Mouse (Mus musculus) layer of hippocampus, adult 2 months (tissue): ENCODE results near the gene Gclc. TPM values are rescaled to one million over a fixed set of nuclear protein-coding genes. Genes with fewer than 3 reads are reported as not detected.

Experiments
- DNase-seq, 2 experiments: peaks; one replicate each; pipeline ENCODE4 v3.0.0; 2022; ENCODE audit warnings: low spot score in 2 of 2
- H3K27ac ChIP-seq: fragments of 200-600 bp; 2 replicates; pipeline ENCODE4 v1.8.1; 2022
- H3K4me3 ChIP-seq: fragments of 200-600 bp; 2 replicates; pipeline ENCODE4 v1.8.1; 2022; ENCODE audit warnings: mild to moderate bottlenecking
- CTCF ChIP-seq: fragments of 200-600 bp; conservative IDR thresholded peaks from 2 replicates; pipeline ENCODE4 v1.8.1; 2022; ENCODE audit warnings: antibody characterized with exemption, mild to moderate bottlenecking, moderate library complexity
- long read RNA-seq, 2 experiments: library from polyadenylated mRNA; stranded (forward); transcript quantifications; one replicate each; pipeline ENCODE4 v2.0.0; 2021; ENCODE audit warnings: borderline mapping rate in 2 of 2
- total RNA-seq, 2 experiments: library from RNA; stranded (reverse); gene quantifications; 2 replicates each; pipeline ENCODE4 v1.2.3; 2021

Gene Gclc
- total RNA-seq = 10 to 100 TPM; 45.3 to 46.2 TPM
- long read RNA-seq, experiment 1, transcript Gclc-201 (16 exons, 3,423 nt) = major isoform, 59 of 76 reads
- long read RNA-seq, experiment 1, partial matches to known transcripts = 2 of 76 reads
- long read RNA-seq, experiment 1, other reads (novel, unspliced or antisense) = 15 of 76 reads
- long read RNA-seq, experiment 2, transcript Gclc-201 (16 exons, 3,423 nt) = major isoform, 90 of 114 reads
- long read RNA-seq, experiment 2, partial matches to known transcripts = 4 of 114 reads
- long read RNA-seq, experiment 2, other reads (novel, unspliced or antisense) = 20 of 114 reads

DNA sequence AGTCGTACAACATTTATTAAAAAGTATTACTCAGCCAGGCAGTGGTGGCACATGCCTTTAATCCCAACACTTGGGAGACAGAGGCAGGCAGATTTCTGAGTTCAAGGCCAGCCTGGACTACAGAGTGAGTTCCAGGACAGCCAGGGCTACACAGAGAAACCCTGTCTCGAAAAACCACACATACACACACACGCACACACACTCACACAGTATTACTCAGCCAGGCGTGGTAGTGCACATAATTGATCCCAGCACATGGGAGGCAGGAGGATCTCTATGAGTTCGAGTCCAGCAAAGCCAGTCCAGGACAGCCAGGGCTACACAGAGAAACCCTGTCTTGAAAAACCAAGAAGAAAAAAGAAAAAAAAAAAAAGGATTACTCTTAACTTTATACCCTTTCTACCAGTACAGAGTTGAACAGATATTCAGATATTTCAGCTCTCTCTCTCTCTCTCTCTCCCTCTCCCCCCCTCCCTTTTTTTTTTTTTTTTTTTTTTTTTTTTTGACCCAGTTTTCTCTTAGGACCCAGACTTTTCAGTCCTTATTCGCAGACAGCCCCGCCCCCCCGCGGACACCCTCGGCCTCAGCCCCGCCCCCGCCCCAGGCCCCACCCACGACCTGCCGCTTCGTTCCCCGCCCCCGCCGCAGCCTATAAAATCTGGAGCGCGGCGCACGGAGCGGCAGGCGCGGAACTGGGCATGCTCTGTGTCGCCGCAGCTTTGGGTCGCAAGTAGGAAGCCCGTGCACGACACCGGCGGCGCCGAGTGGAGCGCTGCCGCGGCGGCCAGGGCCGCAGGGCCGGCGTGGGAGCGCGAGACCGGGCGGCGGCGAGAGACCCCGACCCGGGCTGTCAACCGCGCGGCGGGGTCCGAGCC, at the start of gene Gclc:
Gene Gclc, plus strand, starts transcription at position 683 of the 875 bp plus-strand sequence.
- Histone ChIP-seq H3K27ac (peak within 1 kb of the TSS; percentile 88), H3K4me3 (peak within 1 kb of the TSS; percentile 60)
- no peak for TF ChIP-seq CTCF
- peak; percentile 88 to 90 for DNase-seq

DNA sequence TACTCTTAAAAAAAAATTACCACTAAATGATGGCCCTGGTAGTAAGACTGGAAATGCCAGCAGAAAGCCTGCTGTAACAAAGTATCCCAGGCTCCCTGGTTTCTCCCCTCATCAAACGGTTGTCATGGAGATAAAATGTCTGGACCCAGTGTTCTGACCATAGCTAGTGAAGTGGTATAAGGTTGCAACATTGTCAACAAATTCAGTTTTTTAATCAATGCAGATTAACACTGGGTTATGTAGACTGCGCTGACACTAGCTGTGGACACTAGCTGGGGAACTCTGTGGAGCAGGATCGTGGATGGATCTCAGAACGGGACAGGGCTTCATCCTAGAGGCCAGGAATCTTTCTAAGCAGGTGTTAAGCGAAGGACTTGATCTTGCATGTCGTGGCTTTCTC, 47.8 kb upstream of the Gclc start:
- Histone ChIP-seq H3K4me3 (no peak overlapping the region), H3K27ac (no peak overlapping the region)
- no peak for TF ChIP-seq CTCF
- DNase-seq = no peak

- no peak for DNase-seq
- no peak for TF ChIP-seq CTCF
- Histone ChIP-seq H3K4me3 (no peak overlapping the region), H3K27ac (no peak overlapping the region)
These were observed 46.7 kb upstream of the Gclc start for GRCm38 (mm10) chr9:77707433-77708139.

GRCm38 (mm10) chr9:77708950-77709349, 45.4 kb upstream of the Gclc start:
- DNase-seq = no peak
- no peak overlapping the region for H3K4me3 ChIP-seq

GRCm38 (mm10) chr9:77711021-77711569, 43.2 kb upstream of the Gclc start:
- no peak overlapping the region for H3K27ac ChIP-seq
- TF ChIP-seq CTCF = no peak
- no peak overlapping the region for H3K4me3 ChIP-seq
- no peak for DNase-seq

More at GRCm38 (mm10) chr9:77708950-77709349, 45.4 kb upstream of the Gclc start:
- no peak overlapping the region for H3K27ac ChIP-seq
- no peak for TF ChIP-seq CTCF

DNA sequence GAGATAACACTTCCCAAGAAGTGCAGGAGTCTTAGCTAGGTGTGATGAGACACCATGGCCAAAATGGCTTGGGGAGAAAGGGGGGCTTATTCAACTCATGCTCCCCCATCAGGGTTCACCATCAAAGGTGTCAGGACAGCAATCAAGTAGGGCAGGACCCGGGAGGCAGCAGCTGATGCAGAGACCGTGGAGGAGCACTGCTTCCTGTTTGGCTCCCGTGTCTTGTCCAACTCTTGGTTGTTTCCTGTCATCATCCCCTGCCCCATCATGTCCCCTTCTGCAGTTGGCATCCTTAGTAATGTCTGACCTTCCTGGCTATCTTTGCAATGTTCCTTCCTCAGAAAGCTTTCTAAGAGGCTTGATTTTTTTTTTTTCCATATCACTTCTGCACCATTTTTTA, 41.5 kb upstream of the Gclc start:
- TF ChIP-seq CTCF = no peak
- Histone ChIP-seq H3K27ac (no peak overlapping the region), H3K4me3 (no peak overlapping the region)
- no peak for DNase-seq

DNA sequence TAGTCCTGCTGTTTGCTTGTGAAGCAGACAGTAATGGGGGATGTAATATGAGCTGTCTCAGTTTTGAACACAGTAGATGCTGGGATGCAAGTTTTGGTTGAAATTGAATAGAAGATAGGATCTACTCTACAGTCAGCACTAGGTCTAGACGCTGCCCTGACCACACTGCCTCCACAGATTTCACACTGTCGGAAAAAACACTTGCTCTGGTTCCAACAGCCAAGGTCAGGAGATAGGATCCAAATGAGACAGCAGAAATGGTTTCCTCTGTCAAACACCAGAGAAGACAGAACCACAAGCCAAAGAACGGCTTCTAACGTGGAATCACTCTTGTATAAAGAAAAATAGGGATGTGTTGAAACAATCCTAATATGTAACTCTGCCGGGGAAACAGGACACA, 41.0 kb upstream of the Gclc start:
- DNase-seq = no peak
- no peak for TF ChIP-seq CTCF
- Histone ChIP-seq H3K27ac (no peak overlapping the region), H3K4me3 (no peak overlapping the region)

GRCm38 (mm10) chr9:77715262-77715661, 39.1 kb upstream of the Gclc start:
- DNase-seq = no peak
- Histone ChIP-seq H3K27ac (no peak overlapping the region), H3K4me3 (no peak overlapping the region)
- no peak for TF ChIP-seq CTCF

DNA sequence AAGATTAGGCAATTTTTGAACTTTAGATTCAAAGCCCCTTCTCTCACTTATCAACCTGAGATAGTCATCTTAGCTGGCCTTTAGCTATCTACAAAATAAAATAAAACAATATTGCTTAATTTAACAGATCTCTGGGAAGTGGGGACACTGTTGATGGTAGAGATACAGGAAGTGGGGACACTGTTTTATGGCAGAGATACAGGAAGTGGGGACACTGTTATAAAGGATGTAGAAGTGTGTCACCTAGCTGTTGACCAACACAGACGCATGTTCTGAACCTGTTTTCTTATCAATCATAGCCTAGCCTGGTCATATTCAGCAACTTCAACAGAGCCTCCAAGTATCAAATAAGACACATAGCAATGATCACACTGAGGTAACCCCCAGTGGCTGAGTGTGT, 38.3 kb upstream of the Gclc start:
- Histone ChIP-seq H3K27ac (no peak overlapping the region), H3K4me3 (no peak overlapping the region)
- no peak for TF ChIP-seq CTCF
- no peak for DNase-seq

DNA sequence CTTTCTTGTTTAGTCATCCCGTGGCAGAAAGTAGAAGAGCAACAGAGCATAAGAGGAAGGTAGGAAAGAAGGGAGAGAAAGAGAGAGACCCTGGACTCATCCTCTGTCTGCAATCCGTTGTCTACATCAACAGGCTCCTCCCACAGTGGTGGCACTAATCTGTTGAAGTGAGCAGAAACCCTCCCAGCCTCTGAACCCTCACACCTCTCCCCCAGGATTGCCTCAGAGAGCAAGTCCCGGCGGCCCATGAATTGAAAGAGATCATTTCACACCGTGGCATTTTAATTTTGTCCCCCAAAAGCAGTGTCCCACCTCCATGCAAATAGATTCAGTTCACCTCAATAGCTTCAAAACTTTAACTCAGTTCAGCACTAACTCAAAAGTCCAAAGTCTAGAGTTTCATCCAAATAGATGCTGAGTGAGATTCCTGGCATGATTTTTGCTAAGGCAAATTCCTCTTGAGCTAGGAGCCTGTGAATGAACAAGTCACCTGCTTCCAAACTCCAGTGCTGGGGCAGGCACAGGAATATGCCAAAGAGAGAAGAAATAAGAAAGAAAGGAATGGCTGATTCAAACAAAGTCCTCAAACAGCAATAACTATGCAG, 36.4 kb upstream of the Gclc start:
- no peak overlapping the region for H3K4me3 ChIP-seq
- DNase-seq = no peak
- H3K27ac ChIP-seq = no peak overlapping the region
- no peak for TF ChIP-seq CTCF

GRCm38 (mm10) chr9:77718816-77719411, 35.4 kb upstream of the Gclc start:
- H3K4me3 ChIP-seq = no peak overlapping the region
- H3K27ac ChIP-seq = no peak overlapping the region
- no peak for TF ChIP-seq CTCF
- no peak for DNase-seq

- DNase-seq = no peak
- Histone ChIP-seq H3K27ac (no peak overlapping the region), H3K4me3 (no peak overlapping the region)
- no peak for TF ChIP-seq CTCF
These were observed 34.7 kb upstream of the Gclc start for GRCm38 (mm10) chr9:77719675-77720074.
